Mouse (Mus musculus) kidney, postnatal 14 days (tissue): Measurements from ENCODE around the gene Pcf11.
A peak's percentile ranks its signal among the peaks of the same experiment; 100 is the strongest.

ENCODE experiments used
- DNase-seq: peaks from one replicate; pipeline ENCODE4 v3.0.0; 2022; ENCODE audit warnings: mixed read lengths

Gene Pcf11

DNA sequence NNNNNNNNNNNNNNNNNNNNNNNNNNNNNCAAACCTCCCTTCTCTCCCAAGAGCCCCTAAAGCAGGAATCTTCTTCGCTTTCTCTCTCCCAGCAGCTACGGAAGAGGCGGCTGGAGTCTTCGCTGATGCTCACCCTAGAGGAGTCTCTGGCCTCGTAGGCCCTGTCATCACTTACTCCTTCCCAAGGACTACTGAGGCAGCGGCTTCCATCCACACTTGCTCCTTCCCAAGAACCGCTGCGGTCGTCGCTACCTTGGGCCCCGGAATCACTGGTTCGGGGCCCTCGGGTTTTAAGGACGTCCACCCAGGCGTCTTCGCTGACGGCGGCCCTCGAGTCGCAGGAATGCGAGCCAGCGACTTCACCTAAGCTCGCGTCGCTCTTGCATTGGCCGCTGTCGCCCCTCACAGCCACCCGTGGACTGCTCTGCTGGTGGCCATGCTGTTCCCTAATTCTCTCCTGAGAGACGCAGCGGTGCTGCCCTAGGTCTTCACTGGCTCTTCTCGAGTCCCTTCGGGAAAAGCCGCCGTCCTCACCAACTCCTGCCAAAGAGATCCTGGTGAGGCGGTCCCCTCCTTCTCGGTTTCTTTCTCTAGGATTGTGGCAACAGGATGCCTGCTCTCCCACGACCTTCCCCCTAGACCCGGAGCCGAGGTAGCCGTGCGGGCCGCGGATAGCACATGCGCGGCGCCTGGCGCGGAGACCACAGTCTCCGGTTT, 33.3 kb downstream of the Pcf11 start:
- DNase-seq, result no peak

DNA sequence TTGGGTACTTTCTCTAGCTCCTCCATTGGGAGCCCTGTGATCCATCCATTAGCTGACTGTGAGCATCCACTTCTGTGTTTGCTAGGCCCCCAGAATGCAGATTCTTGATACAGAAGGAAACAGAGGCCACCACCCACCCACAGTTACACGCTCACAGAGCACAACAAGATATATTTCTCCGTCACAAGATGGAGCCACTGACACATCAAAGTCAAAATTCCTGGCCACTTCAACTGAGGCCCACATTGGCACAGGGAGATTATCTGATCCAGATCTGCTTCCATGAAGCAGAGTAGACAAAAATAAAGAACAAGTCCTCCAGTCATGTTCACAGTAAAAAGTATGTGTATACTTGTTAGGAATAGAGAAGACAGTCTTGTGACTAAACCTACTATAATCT, 39.6 kb downstream of the Pcf11 start:
- DNase-seq, result peak; percentile 36

DNA sequence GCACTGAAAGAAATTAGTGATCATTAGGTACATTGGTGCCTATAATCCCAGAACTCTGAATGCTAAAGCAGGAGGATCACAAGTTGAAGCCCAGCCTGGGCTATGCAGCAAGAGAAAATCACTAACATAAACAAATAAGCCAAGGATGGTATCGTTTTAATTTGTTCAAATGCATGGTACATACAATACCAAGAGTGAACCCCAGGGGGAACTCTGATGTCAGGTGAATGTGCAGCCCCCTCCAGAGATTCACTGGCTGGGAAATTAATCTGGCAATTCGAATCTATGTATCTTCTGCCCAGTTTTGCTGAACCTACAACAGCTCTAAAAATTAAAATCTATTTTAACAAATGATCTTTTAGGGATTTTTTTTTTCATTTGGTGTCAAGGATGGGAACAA, 45.2 kb downstream of the Pcf11 start:
- no peak for DNase-seq

DNA sequence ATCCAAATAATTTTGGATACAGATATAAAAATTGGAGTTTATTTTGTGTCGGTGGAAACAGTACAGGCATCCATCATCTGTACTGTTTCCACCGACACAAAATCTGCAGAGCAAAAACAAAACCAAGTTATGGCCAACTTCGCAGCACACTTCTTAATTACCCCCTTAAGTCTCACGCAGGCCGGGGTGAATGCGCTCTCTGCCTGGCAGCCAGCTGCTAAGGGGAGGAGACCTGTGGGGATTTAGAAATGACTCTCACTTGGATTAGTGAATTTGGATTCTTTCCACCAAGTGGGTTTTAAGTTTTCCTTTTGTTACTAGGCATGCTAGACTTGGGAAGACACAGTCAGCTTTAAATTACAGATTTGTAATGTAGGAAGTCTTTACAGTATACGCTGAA, 58.9 kb downstream of the Pcf11 start:
- no peak for DNase-seq

DNA sequence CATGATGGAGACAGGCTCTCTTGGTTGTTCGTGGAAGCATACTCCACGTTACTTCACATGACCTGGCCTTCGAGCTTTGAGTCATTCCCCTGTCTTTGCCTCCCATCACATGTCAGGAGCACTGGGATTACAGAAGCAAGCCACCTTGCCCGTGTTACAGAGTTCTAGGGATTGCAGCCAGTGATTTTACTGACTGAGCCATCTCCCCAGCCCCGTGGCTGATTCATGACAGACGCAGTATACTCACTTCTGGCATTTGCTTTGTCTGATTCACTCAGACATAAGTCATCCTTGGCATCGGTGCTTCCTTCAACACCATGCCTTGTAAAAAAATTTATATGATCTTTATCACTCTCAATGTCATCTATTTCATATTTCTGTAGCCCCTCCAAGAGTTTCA, 64.8 kb downstream of the Pcf11 start:
- DNase-seq, result no peak
